Mouse (Mus musculus) lung, postnatal 4 days (tissue): ENCODE data around the gene Hist1h3f.
"Not testable (repeated sequence)": the region's sequence is repeated elsewhere in the genome, so short reads cannot be mapped to it uniquely, and the experiment has no call there.

Experiments used
- DNase-seq, 2 experiments: peaks; one replicate each; pipeline ENCODE4 v3.0.0; 2021

The Hist1h3f gene

GRCm38 (mm10) chr13:23539821-23540220 lies 4.0 kb upstream of the Hist1h3f start:
- DNase-seq, result not testable (repeated sequence)

- no peak for DNase-seq
Measured at GRCm38 (mm10) chr13:23541497-23541896, 2.4 kb upstream of the Hist1h3f start.

GRCm38 (mm10) chr13:23542225-23542980 lies 1.4 kb upstream of the Hist1h3f start:
- not testable (repeated sequence) for DNase-seq

DNA sequence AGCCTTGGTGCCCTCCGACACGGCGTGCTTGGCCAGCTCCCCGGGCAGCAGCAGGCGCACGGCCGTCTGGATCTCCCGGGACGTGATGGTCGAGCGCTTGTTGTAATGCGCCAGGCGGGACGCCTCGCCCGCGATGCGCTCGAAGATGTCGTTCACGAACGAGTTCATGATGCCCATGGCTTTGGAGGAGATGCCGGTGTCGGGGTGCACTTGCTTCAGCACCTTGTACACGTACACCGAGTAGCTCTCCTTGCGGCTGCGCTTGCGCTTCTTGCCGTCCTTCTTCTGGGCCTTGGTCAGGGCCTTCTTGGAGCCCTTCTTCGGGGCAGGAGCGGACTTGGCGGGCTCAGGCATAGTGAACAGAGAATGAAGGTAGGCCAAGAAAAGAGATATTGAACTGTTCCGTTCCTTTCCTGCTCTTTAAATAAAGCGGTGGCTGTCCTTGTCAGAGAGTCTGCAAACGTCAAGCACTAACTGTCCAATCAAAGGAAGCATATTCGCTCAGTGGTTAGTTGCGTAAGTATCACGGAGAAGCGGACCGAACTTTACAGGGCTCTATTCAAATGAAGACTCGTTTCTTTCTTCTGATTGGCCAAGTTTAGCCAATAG lies 749 bp upstream of the Hist1h3f start, which contains the start of gene Hist1h2bh:
Gene Hist1h2bh (minus strand): TSS at position 394 of the 609 bp plus-strand sequence.
- DNase-seq, result peak; percentile 66 to 72

DNA sequence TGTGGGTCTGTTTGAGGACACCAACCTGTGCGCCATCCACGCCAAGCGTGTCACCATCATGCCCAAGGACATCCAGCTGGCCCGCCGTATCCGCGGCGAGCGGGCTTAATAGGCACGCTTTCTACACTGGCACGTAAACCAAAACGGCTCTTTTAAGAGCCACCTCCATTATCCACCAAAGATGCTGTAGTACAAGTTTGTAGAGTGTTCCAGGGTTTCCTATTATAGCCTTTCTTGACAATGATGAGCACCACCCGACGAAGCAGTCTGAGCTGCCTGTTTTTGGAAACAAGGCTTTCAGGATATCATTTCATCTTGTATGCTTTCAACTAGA lies 902 bp downstream of the Hist1h3f start:
- peak in 1 of 2 experiments; percentile 26 for DNase-seq

DNA sequence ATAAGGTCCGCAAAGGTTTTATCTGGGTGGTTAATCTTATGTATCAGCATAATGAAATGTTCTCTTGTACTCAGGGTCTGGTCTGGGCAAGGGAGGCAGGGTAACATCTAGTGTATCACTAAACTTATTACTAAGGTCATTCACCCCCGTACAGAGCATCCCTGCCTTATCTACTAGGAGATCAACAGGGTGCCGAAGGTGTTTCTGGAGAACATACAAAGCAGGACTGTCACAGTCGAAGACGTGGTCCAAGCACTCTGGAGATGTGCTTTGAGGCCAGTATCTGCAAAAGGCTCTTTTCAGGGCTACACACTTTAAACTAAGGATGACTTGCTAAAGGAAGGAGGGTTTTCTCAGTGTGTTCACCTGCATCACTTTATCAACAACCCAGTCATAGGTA lies 2.8 kb downstream of the Hist1h3f start:
- DNase-seq, result no peak

- no peak for DNase-seq
Measured at GRCm38 (mm10) chr13:23550761-23551145, 6.9 kb downstream of the Hist1h3f start.

GRCm38 (mm10) chr13:23551146-23551834 lies 7.4 kb downstream of the Hist1h3f start, which contains the start of gene Hist1h4f:
Hist1h4f (minus strand) TSS chr13:23551648.
- peak; percentile 92 to 93 for DNase-seq

- no peak for DNase-seq
Measured at GRCm38 (mm10) chr13:23551931-23552914, 8.4 kb downstream of the Hist1h3f start.

- DNase-seq, result no peak
Measured at GRCm38 (mm10) chr13:23552962-23553361, 9.1 kb downstream of the Hist1h3f start, which contains the start of gene Hist1h1d. Hist1h1d (plus strand) TSS chr13:23553262.

DNA sequence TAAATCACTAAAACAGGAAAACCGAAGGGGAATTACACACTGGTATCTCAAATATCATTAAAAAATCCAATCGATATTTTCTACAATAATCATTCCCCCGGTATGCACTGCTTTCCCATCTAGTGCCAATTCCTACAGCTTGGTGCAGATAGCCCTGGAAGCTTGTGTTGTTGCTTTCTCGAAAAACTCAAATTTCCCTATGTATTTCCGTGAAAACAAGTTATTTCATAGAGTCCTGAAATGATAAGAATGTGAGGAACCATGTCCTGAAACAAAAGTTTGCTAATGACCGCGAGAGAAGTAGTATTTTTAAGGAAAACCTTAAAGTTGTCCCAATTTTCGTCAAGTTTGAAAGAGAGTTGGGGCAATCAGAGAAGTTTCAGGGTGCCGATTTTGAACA lies 10.5 kb downstream of the Hist1h3f start:
- no peak for DNase-seq

- DNase-seq, result peak; percentile 82 to 83
Measured at GRCm38 (mm10) chr13:23554925-23555838, 11.3 kb downstream of the Hist1h3f start.

DNA sequence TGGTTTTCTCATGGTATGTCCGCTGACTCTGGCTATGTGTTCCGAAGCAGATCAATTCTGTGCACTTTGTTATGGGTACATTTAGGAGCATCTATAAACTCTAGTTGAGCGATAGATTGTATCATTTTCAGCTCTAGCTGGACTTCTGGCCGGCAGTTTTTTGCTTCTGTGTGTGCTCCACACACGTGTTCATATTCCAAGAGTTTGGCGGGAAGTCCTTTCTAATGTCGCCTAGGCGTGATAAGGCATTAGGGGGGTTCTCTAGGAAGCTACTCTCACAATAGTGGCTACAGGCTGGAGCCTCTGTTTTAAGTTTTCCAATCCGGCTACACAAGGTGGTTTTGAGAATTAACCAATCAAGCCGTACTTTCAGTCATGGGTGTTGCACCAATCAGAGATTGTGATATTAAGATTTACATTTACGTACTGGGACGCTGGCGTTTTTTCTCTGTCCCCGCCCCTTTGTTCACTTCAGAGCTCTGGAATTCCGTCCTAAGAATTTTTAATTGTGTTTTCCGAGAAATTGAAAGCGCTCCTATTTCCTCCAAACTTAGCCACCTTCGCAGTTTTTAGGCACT lies 12.1 kb downstream of the Hist1h3f start:
- DNase-seq, result peak; percentile 45 to 78

DNA sequence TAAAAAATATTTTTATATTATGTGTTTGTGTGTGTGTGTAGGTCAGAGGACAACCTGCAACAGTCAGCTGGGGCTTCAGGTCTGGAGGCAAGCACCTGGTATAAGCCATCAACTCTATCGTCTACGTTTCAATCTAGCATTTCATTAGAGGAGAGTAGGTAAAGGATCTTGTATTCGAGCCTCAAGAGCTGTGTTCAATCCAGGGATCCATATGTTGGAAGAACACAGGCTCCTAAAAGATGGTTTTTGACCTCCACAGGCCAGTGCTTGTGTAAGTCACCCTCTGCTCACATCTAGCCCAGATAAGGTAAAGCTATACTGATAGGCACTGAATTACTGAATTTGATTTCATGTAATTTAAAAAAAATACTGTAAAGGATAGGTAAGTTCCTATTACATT lies 13.1 kb downstream of the Hist1h3f start:
- DNase-seq, result no peak

GRCm38 (mm10) chr13:23560699-23561098 lies 16.8 kb downstream of the Hist1h3f start:
- DNase-seq, result not testable (repeated sequence)

- DNase-seq, result not testable (repeated sequence)
Measured at GRCm38 (mm10) chr13:23561531-23561882, 17.7 kb downstream of the Hist1h3f start.

- peak; percentile 95 to 96 for DNase-seq
Measured at GRCm38 (mm10) chr13:23561883-23562659, 18.2 kb downstream of the Hist1h3f start, which contains the start of gene Hist1h3e. Hist1h3e (minus strand) TSS chr13:23562369.

GRCm38 (mm10) chr13:23562699-23563462 lies 19.0 kb downstream of the Hist1h3f start:
- peak in 1 of 2 experiments; percentile 52 for DNase-seq

- DNase-seq, result no peak
Measured at GRCm38 (mm10) chr13:23564482-23564881, 20.6 kb downstream of the Hist1h3f start.
